12 mouse cellular contexts compared by ENCODE assay signal in the genomic region with DNA sequence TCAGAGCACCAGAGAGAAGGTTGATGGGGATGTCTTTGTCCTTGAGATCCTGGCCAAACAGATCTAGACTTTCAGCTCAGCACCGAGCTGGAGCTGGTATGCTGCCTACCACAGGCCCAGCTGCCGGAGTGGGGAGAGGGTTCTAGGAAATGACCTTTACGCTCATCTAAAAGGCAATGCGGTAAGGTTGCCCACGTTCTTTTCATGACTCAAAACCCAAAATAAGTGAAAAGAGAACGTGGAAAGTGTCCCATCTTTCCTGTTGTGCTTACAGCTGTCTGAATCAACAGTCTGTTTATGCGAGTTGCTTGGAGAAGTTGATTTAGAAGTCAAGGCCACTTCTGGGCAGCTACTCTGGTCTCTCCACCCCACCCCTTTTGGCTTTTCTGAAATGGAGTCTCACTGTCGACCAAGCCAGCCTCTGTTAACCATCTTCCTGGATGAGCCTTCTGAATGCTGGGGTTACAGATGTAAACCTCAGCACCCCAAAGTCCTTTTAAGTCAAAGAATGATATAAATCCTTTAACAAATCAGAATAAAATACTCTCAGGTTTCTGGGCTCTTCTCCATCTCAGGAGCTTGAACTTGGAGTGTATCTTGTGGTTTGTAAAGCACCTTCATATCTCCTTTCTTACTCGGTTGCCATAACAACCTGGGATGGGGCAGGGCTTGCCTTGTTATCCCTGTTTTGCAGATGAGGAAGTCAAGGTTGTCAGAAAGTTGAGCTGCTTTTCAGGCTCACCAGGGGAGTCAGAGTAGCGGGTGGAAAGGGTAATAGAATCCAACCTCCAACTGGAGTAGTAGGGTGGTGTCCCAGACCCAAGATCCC.
DNase-seq lines count a peak whose midpoint lies in the region; ATAC-seq and TF ChIP-seq lines count a peak whose summit lies in the region.
"Had no signal": no experiment of that assay in that cellular context is flagged by ENCODE, and none has a peak within 500 bp of the region (broad histone marks: within the 10 kb centered on the region; RNA-seq: fewer than 3 reads in every experiment).

No protein-coding gene starts in this region.

- H3K36me3 ChIP-seq in hindbrain, embryonic 16.5 days (ENCODE audit: control insufficient read depth, insufficient read depth, low read length), result no peaks in the 10 kb centered on the region
- H3K36me3 ChIP-seq in hindbrain, embryonic 12.5 days, result no peaks in the 10 kb centered on the region
- peaks cover 5% of the 10 kb centered on the region; the same call in 1 of the 2 replicates for H3K36me3 ChIP-seq in spleen, adult 2 months (ENCODE audit: control insufficient read depth, insufficient read depth, low read length)
- H3K36me3 ChIP-seq in midbrain, embryonic 10.5 days, result no peaks in the 10 kb centered on the region
- H3K36me3 ChIP-seq: liver, embryonic 12.5 days had no signal

- H3K27me3 ChIP-seq in hindbrain, embryonic 16.5 days (replicated peaks; ENCODE audit: control insufficient read depth, insufficient read depth, low read length), result no peaks in the 10 kb centered on the region
- H3K27me3 ChIP-seq in hindbrain, embryonic 12.5 days, result no peaks in the 10 kb centered on the region
- no peaks in the 10 kb centered on the region for H3K27me3 ChIP-seq in spleen, adult 2 months (ENCODE audit: control insufficient read depth, insufficient read depth, low read length)
- H3K27me3 ChIP-seq in midbrain, embryonic 10.5 days (ENCODE audit: low read depth, poor library complexity, severe bottlenecking), result no peaks in the 10 kb centered on the region
- H3K27me3 ChIP-seq: liver, embryonic 12.5 days had no signal

- H3K4me3 ChIP-seq in hindbrain, embryonic 16.5 days (ENCODE audit: low read length), result no peak overlapping the region
- no peak overlapping the region for H3K4me3 ChIP-seq in hindbrain, embryonic 12.5 days
- no peak overlapping the region for H3K4me3 ChIP-seq in spleen, adult 2 months (ENCODE audit: extremely low read depth, insufficient read depth, insufficient read length)
- no peak overlapping the region for H3K4me3 ChIP-seq in midbrain, embryonic 10.5 days
- H3K4me3 ChIP-seq: liver, embryonic 12.5 days had no signal

- DNase-seq in spleen, adult 2 months (ENCODE audit: low read depth in 1 of 2, low spot score in 2 of 2), result no peak
- DNase-seq in spleen, adult 18-20 months, result no peak
- DNase-seq in natural killer cell, adult 2 months (ENCODE audit: low spot score in 2 of 2), result no peak
- DNase-seq in midbrain, embryonic 10.5 days (ENCODE audit: low spot score), result no peak
- DNase-seq: layer of hippocampus, postnatal 36 days had no signal

- no peak overlapping the region for H3K4me2 ChIP-seq in hindbrain, embryonic 16.5 days (ENCODE audit: low read length)
- no peak overlapping the region for H3K4me2 ChIP-seq in hindbrain, embryonic 12.5 days (replicated peaks)
- H3K4me2 ChIP-seq: liver, embryonic 12.5 days had no signal

- no peak for ATAC-seq in hindbrain, embryonic 16.5 days
- no peak for ATAC-seq in hindbrain, embryonic 12.5 days (ENCODE audit: low FRiP score)
- ATAC-seq in inflammation-experienced regulatory T-cells, adult 6 months, result peak; percentile 3
- ATAC-seq: forebrain, embryonic 16.5 days; liver, embryonic 12.5 days; midbrain, embryonic 16.5 days had no signal

- no peak overlapping the region for H3K9ac ChIP-seq in hindbrain, embryonic 16.5 days (ENCODE audit: low read depth, low read length)
- H3K9ac ChIP-seq in hindbrain, embryonic 12.5 days, result no peak overlapping the region
- H3K9ac ChIP-seq: liver, embryonic 12.5 days had no signal

- peaks cover 14% of the 10 kb centered on the region for H3K4me1 ChIP-seq in hindbrain, embryonic 16.5 days (ENCODE audit: control insufficient read depth, insufficient read depth, low read depth, low read length)
- H3K4me1 ChIP-seq in hindbrain, embryonic 12.5 days, result peaks cover 19% of the 10 kb centered on the region
- peaks cover 45% of the 10 kb centered on the region for H3K4me1 ChIP-seq in spleen, adult 2 months (ENCODE audit: control insufficient read depth, insufficient read depth, insufficient read length)
- peaks cover 21% of the 10 kb centered on the region for H3K4me1 ChIP-seq in midbrain, embryonic 10.5 days

- H3K27ac ChIP-seq in hindbrain, embryonic 16.5 days (ENCODE audit: low read depth, low read length), result peak overlapping the region; percentile 19; the same call in 1 of the 2 replicates
- H3K27ac ChIP-seq in hindbrain, embryonic 12.5 days, result no peak overlapping the region
- peak overlapping the region; percentile 83 for H3K27ac ChIP-seq in spleen, adult 2 months (ENCODE audit: insufficient read depth, low read length)
- H3K27ac ChIP-seq in midbrain, embryonic 10.5 days (replicated peaks), result no peak overlapping the region
- H3K27ac ChIP-seq: liver, embryonic 12.5 days had no signal

- no peak for TF ChIP-seq CTCF in spleen, adult 2 months (IDR thresholded peaks at IDR 0.05; ENCODE audit: extremely low read depth, insufficient read depth, insufficient read length, insufficient replicate concordance)

- no peaks in the 10 kb centered on the region for H3K9me3 ChIP-seq in hindbrain, embryonic 16.5 days (ENCODE audit: control insufficient read depth, low read length)
- H3K9me3 ChIP-seq in hindbrain, embryonic 12.5 days (replicated peaks), result no peaks in the 10 kb centered on the region
- H3K9me3 ChIP-seq in midbrain, embryonic 10.5 days (replicated peaks), result no peaks in the 10 kb centered on the region
- H3K9me3 ChIP-seq: G1E; liver, embryonic 12.5 days had no signal

- 76% methylated on average over 10 of the region's 10 CpGs for WGBS in hindbrain, embryonic 16.5 days
- 79% methylated on average over 10 of the region's 10 CpGs for WGBS in hindbrain, embryonic 12.5 days
- 51% methylated on average over 10 of the region's 10 CpGs for WGBS in spleen, adult 2 months
- 82% methylated on average over 10 of the region's 10 CpGs for WGBS in midbrain, embryonic 10.5 days

- TF ChIP-seq POLR2A in spleen, adult 2 months (IDR thresholded peaks at IDR 0.05; ENCODE audit: low read depth, low read length), result no peak

Comparison
In these comparisons a context has a peak if more than half of its experiments do, and no peak if none do; other contexts are left out.
1. H3K27ac ChIP-seq: peak in hindbrain, embryonic 16.5 days (single experiment) and spleen, adult 2 months (single experiment); none in hindbrain, embryonic 12.5 days (single experiment) and midbrain, embryonic 10.5 days (single experiment).